Mouse (Mus musculus): ENCODE data around the gene Kat2a. TPM values are rescaled to one million over a fixed set of nuclear protein-coding genes. Genes with fewer than 3 reads are reported as not detected.

Gene Kat2a
- polyA plus RNA-seq, 2 experiments = 12.7 to 13.0 TPM

GRCm38 (mm10) chr11:100705095-100705747 lies 7.0 kb downstream of the Kat2a start:
- 82% methylated on average over 23 of the region's 23 CpGs for WGBS (ENCODE audit: insufficient replicate concordance)
- no peaks in the 10 kb centered on the region for H3K27me3 ChIP-seq (ENCODE audit: control insufficient read depth, insufficient read depth, low read length)
- peaks cover 3% of the 10 kb centered on the region for H3K36me3 ChIP-seq (replicated peaks; ENCODE audit: control insufficient read depth, insufficient read depth, low read depth)
- H3K4me2 ChIP-seq (ENCODE audit: low read depth) = no peak overlapping the region
- no peak for DNase-seq (ENCODE audit: low read depth in 3 of 3, low spot score in 3 of 3)
- no peak for TF ChIP-seq CTCF (IDR thresholded peaks at IDR 0.05; ENCODE audit: low read depth)
- no peak for TF ChIP-seq EP300 (IDR thresholded peaks at IDR 0.05; ENCODE audit: low read depth)
- no peak overlapping the region for H3K27ac ChIP-seq
- H3K4me1 ChIP-seq (replicated peaks; ENCODE audit: control insufficient read depth in 2 of 2, insufficient read depth in 2 of 2, low read length in 1 of 2) = peaks cover 3 to 10% of the 10 kb centered on the region in 2 experiments; a peak in 2 of 4 replicates
- H3K9me3 ChIP-seq (ENCODE audit: control insufficient read depth, low read length) = no peaks in the 10 kb centered on the region
- ATAC-seq (ENCODE audit: insufficient read depth) = no peak
- H3K9ac ChIP-seq (replicated peaks) = no peak overlapping the region
- no peak overlapping the region for H3K4me3 ChIP-seq (ENCODE audit: insufficient read depth in 1 of 2, low read depth in 2 of 2, low read length in 2 of 2)

DNA sequence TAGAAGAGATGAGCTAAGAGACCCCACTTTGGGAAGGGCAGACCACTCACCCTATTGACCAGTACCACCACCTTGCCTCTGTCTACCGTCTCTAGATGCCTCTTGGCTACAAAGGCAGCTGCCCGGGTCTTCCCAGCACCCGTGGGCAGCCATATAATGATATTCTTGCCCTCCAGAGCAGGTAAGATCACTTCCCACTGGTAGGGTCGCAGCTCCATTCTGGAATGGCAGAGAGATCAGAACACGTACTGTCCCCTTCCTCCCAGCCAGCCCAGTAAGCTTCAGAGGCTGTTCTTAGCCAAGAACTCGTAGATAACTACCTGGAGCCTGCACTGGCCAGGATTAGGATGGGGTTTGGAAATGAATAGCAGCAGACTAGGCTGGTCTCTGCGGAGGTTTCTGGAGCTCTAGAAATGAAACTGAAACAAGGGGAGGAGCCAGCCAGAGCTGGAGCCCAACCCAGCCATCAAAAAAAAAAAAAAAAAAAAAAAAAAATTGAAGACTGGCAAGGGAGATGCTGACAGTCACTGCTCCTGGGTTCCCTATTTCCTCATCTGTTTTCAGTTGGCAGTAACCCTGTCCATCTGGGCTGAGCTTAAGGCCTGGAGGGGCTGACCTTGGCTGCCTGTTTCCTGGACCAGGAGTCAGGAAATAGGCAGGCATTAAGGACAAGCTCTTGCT lies 8.3 kb downstream of the Kat2a start, which contains the start of gene Dhx58:
Dhx58 (minus strand) TSS at position 421 of the 681 bp plus-strand sequence.
- Histone ChIP-seq H3K27me3 (ENCODE audit: control insufficient read depth, insufficient read depth, low read length) (no peaks in the 10 kb centered on the region), H3K9ac (replicated peaks) (0 out of 2 replicates have a peak within 1 kb of the TSS, but pooled peaks have one; percentile 9), H3K4me1 (replicated peaks; ENCODE audit: control insufficient read depth in 2 of 2, insufficient read depth in 2 of 2, low read length in 1 of 2) (peaks cover 3 to 10% of the 10 kb centered on the region in 2 experiments; a peak in 2 of 4 replicates), H3K9me3 (ENCODE audit: control insufficient read depth, low read length) (no peaks in the 10 kb centered on the region), H3K4me3 (ENCODE audit: insufficient read depth in 1 of 2, low read depth in 2 of 2, low read length in 2 of 2) (peak within 1 kb of the TSS; percentile 24 to 29; a peak in 3 of 4 replicates), H3K27ac (no peak within 1 kb of the TSS), H3K36me3 (replicated peaks; ENCODE audit: control insufficient read depth, insufficient read depth, low read depth) (peaks cover 3% of the 10 kb centered on the region), H3K4me2 (ENCODE audit: low read depth) (peak within 1 kb of the TSS; percentile 53)
- DNase-seq (ENCODE audit: low read depth in 3 of 3, low spot score in 3 of 3) (no peak), ATAC-seq (ENCODE audit: insufficient read depth) (no peak)
- 49% methylated on average over 7 of the region's 7 CpGs for WGBS (ENCODE audit: insufficient replicate concordance)
- TF ChIP-seq EP300 (IDR thresholded peaks at IDR 0.05; ENCODE audit: low read depth) (no peak), CTCF (IDR thresholded peaks at IDR 0.05; ENCODE audit: low read depth) (no peak)

GRCm38 (mm10) chr11:100703366-100703765 lies 8.9 kb downstream of the Kat2a start:
- no peak overlapping the region for H3K9ac ChIP-seq (replicated peaks)
- TF ChIP-seq EP300 (IDR thresholded peaks at IDR 0.05; ENCODE audit: low read depth) = no peak
- TF ChIP-seq CTCF (IDR thresholded peaks at IDR 0.05; ENCODE audit: low read depth) = no peak

GRCm38 (mm10) chr11:100702906-100703305 lies 9.4 kb downstream of the Kat2a start:
- Histone ChIP-seq H3K27ac (no peak overlapping the region), H3K4me2 (ENCODE audit: low read depth) (peak overlapping the region; percentile 53), H3K9me3 (ENCODE audit: control insufficient read depth, low read length) (no peaks in the 10 kb centered on the region), H3K9ac (replicated peaks) (no peak overlapping the region; the same call in 1 of the 2 replicates), H3K36me3 (replicated peaks; ENCODE audit: control insufficient read depth, insufficient read depth, low read depth) (peaks cover 3% of the 10 kb centered on the region), H3K4me1 (replicated peaks; ENCODE audit: control insufficient read depth in 2 of 2, insufficient read depth in 2 of 2, low read length in 1 of 2) (peaks cover 3 to 10% of the 10 kb centered on the region in 2 experiments; a peak in 2 of 4 replicates), H3K27me3 (ENCODE audit: control insufficient read depth, insufficient read depth, low read length) (no peaks in the 10 kb centered on the region), H3K4me3 (ENCODE audit: insufficient read depth in 1 of 2, low read depth in 2 of 2, low read length in 2 of 2) (peak overlapping the region; percentile 19 to 40)
- no peak for DNase-seq (ENCODE audit: low read depth in 3 of 3, low spot score in 3 of 3)
- 29% methylated on average over 7 of the region's 7 CpGs for WGBS (ENCODE audit: insufficient replicate concordance)
- ATAC-seq (ENCODE audit: insufficient read depth) = 0 out of 2 replicates have a peak, but pooled peaks have one; percentile 4
- TF ChIP-seq EP300 (IDR thresholded peaks at IDR 0.05; ENCODE audit: low read depth) (no peak), CTCF (IDR thresholded peaks at IDR 0.05; ENCODE audit: low read depth) (no peak)

More at GRCm38 (mm10) chr11:100703366-100703765, 8.9 kb downstream of the Kat2a start:
- ATAC-seq (ENCODE audit: insufficient read depth) (0 out of 2 replicates have a peak, but pooled peaks have one; percentile 10), DNase-seq (ENCODE audit: low read depth in 3 of 3, low spot score in 3 of 3) (no peak)
- Histone ChIP-seq H3K9me3 (ENCODE audit: control insufficient read depth, low read length) (no peaks in the 10 kb centered on the region), H3K4me1 (replicated peaks; ENCODE audit: control insufficient read depth in 2 of 2, insufficient read depth in 2 of 2, low read length in 1 of 2) (peaks cover 3 to 10% of the 10 kb centered on the region in 2 experiments; a peak in 2 of 4 replicates), H3K27ac (no peak overlapping the region), H3K27me3 (ENCODE audit: control insufficient read depth, insufficient read depth, low read length) (no peaks in the 10 kb centered on the region), H3K4me3 (ENCODE audit: insufficient read depth in 1 of 2, low read depth in 2 of 2, low read length in 2 of 2) (no peak overlapping the region), H3K36me3 (replicated peaks; ENCODE audit: control insufficient read depth, insufficient read depth, low read depth) (peaks cover 3% of the 10 kb centered on the region), H3K4me2 (ENCODE audit: low read depth) (peak overlapping the region; percentile 53)
- WGBS (ENCODE audit: insufficient replicate concordance) = 56% methylated on average over 11 of the region's 11 CpGs

All from liver, embryonic 14.5 days (tissue).